Mouse (Mus musculus): ENCODE data around the gene Cdk17. TPM values are rescaled to one million over a fixed set of nuclear protein-coding genes. Genes with fewer than 3 reads are reported as not detected.

Gene Cdk17
- total RNA-seq, 2 experiments from 2014 or later, result 220 to 224 TPM

GRCm38 (mm10) chr10:93259826-93260225 is 99.2 kb downstream of the Cdk17 start:
- no peak for DNase-seq (ENCODE audit: low spot score in 2 of 2)

GRCm38 (mm10) chr10:93261132-93261980 is 100.7 kb downstream of the Cdk17 start:
- DNase-seq (ENCODE audit: low spot score in 2 of 2), result peak in 1 of 2 experiments; percentile 52

- DNase-seq (ENCODE audit: low spot score in 2 of 2), result no peak
Measured at GRCm38 (mm10) chr10:93261981-93262499, 101.4 kb downstream of the Cdk17 start.

GRCm38 (mm10) chr10:93263431-93263830 is 102.8 kb downstream of the Cdk17 start:
- DNase-seq (ENCODE audit: low spot score in 2 of 2), result peak in 1 of 2 experiments; percentile 48

- DNase-seq (ENCODE audit: low spot score in 2 of 2), result no peak
Measured at GRCm38 (mm10) chr10:93264001-93264400, 103.3 kb downstream of the Cdk17 start.

- DNase-seq (ENCODE audit: low spot score in 2 of 2), result no peak
Measured at GRCm38 (mm10) chr10:93265833-93266232, 105.2 kb downstream of the Cdk17 start.

- DNase-seq (ENCODE audit: low spot score in 2 of 2), result peak in 1 of 2 experiments; percentile 46
Measured at GRCm38 (mm10) chr10:93266521-93266920, 105.8 kb downstream of the Cdk17 start.

GRCm38 (mm10) chr10:93267509-93267908 is 106.8 kb downstream of the Cdk17 start:
- no peak for DNase-seq (ENCODE audit: low spot score in 2 of 2)

GRCm38 (mm10) chr10:93268339-93268738 is 107.7 kb downstream of the Cdk17 start:
- no peak for DNase-seq (ENCODE audit: low spot score in 2 of 2)

- DNase-seq (ENCODE audit: low spot score in 2 of 2), result no peak
Measured at GRCm38 (mm10) chr10:93269744-93270143, 109.1 kb downstream of the Cdk17 start.

- DNase-seq (ENCODE audit: low spot score in 2 of 2), result no peak
Measured at GRCm38 (mm10) chr10:93270889-93271460, 110.3 kb downstream of the Cdk17 start.

- no peak for DNase-seq (ENCODE audit: low spot score in 2 of 2)
Measured at GRCm38 (mm10) chr10:93271831-93272230, 111.2 kb downstream of the Cdk17 start.

- DNase-seq (ENCODE audit: low spot score in 2 of 2), result no peak
Measured at GRCm38 (mm10) chr10:93272986-93273982, 112.6 kb downstream of the Cdk17 start.

GRCm38 (mm10) chr10:93274277-93274696 is 113.6 kb downstream of the Cdk17 start:
- no peak for DNase-seq (ENCODE audit: low spot score in 2 of 2)

GRCm38 (mm10) chr10:93275212-93276136 is 114.8 kb downstream of the Cdk17 start:
- DNase-seq (ENCODE audit: low spot score in 2 of 2), result peak; percentile 92 to 94

- peak; percentile 70 to 77 for DNase-seq (ENCODE audit: low spot score in 2 of 2)
Measured at GRCm38 (mm10) chr10:93276349-93276763, 115.7 kb downstream of the Cdk17 start.

GRCm38 (mm10) chr10:93276857-93277256 is 116.2 kb downstream of the Cdk17 start:
- DNase-seq (ENCODE audit: low spot score in 2 of 2), result peak in 1 of 2 experiments; percentile 45

GRCm38 (mm10) chr10:93278361-93278760 is 117.7 kb downstream of the Cdk17 start:
- DNase-seq (ENCODE audit: low spot score in 2 of 2), result no peak

- DNase-seq (ENCODE audit: low spot score in 2 of 2), result no peak
Measured at GRCm38 (mm10) chr10:93279062-93279461, 118.4 kb downstream of the Cdk17 start.

GRCm38 (mm10) chr10:93280586-93280985 is 119.9 kb downstream of the Cdk17 start:
- peak in 1 of 2 experiments; percentile 72 for DNase-seq (ENCODE audit: low spot score in 2 of 2)

Measured in left cerebral cortex, adult 18-20 months (tissue).